Mouse (Mus musculus): ENCODE data around the gene Manbal. TPM values are rescaled to one million over a fixed set of nuclear protein-coding genes. Genes with fewer than 3 reads are reported as not detected.

The Manbal gene
- polyA plus RNA-seq, 1 experiment from 2014 or later, result 85.3 TPM

DNA sequence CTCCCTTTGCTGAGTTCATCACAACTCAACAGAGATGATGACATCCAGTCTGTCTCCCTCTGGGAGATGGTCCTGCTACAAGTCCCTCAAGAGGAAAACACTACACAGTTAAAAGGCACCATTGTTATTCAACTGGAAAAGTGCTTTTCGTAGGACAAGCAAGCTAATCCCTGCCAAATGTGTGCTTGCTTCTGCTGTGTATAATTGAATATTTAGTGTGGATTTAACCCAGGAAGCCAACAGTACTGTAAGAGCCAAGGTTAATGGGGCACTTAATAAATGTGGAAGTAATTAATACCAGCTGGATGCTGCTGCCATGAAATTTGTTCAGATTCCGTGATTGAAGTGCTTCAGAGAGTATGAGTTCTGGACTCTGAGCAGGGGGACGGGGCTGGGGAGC lies 13.3 kb upstream of the Manbal start:
- H3K27ac ChIP-seq (ENCODE audit: low read length), result no peak overlapping the region
- H3K9ac ChIP-seq (ENCODE audit: low read length), result no peak overlapping the region
- no peak overlapping the region for H3K4me2 ChIP-seq (ENCODE audit: low read depth, low read length)
- no peaks in the 10 kb centered on the region for H3K27me3 ChIP-seq (ENCODE audit: control insufficient read depth, insufficient read depth, low read depth, low read length)
- no peaks in the 10 kb centered on the region for H3K36me3 ChIP-seq (ENCODE audit: control insufficient read depth, insufficient read depth, low read length)
- no peaks in the 10 kb centered on the region for H3K9me3 ChIP-seq (ENCODE audit: control insufficient read depth, low read length)
- WGBS, result 62% methylated on average over 3 of the region's 3 CpGs
- H3K4me1 ChIP-seq (replicated peaks; ENCODE audit: control insufficient read depth, insufficient read depth, low read length), result peaks cover 4% of the 10 kb centered on the region; the same call in 1 of the 2 replicates
- no peak overlapping the region for H3K4me3 ChIP-seq (ENCODE audit: low read length)
- ATAC-seq (ENCODE audit: low read depth), result no peak

DNA sequence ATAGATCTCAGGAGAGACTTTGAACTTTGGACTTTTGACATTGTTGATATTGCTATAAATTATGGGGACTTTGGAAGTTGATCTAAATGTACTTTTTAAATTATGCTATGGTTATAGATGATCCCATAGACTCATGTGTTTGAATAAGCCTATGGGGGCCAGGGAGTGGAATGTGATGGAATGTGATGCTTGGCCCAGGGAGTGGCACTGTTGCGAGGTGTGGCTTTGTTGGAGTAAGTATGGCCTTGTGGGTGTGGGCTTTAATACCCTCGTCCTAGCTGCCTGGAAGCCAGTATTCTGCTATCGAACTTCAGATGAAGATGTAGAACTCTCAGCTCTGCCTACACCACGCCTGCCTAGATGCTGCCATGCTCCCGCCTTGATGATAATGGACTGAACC lies 7.4 kb upstream of the Manbal start:
- ATAC-seq (ENCODE audit: low read depth), result no peak
- H3K9me3 ChIP-seq (ENCODE audit: control insufficient read depth, low read length), result no peaks in the 10 kb centered on the region
- 66% methylated on average over 5 of the region's 5 CpGs for WGBS

DNA sequence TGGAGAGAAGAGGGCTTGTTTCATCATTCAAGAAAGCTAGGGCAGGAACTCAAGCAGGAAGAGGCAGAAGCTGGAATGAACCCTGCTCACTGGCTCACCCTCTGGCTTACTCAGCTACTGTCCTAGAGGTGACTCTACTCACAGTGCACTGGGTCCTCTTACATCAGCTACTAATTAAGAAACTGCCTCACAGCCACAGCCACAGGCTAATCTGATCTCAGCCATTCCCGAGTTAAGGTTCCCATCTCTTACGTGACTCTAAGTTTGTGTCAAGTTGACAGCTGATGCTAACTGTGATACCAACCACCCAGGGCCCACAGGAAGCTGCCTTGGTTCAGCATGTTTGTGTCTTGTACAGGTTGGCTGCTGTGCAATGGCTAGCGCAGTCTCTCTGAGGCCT lies 4.4 kb upstream of the Manbal start:
- Histone ChIP-seq H3K9ac (ENCODE audit: low read length) (no peak overlapping the region), H3K4me2 (ENCODE audit: low read depth, low read length) (no peak overlapping the region), H3K27ac (ENCODE audit: low read length) (no peak overlapping the region), H3K9me3 (ENCODE audit: control insufficient read depth, low read length) (no peaks in the 10 kb centered on the region), H3K4me3 (ENCODE audit: low read length) (no peak overlapping the region), H3K36me3 (ENCODE audit: control insufficient read depth, insufficient read depth, low read length) (no peaks in the 10 kb centered on the region), H3K27me3 (ENCODE audit: control insufficient read depth, insufficient read depth, low read depth, low read length) (no peaks in the 10 kb centered on the region), H3K4me1 (replicated peaks; ENCODE audit: control insufficient read depth, insufficient read depth, low read length) (peaks cover 5% of the 10 kb centered on the region; the same call in 1 of the 2 replicates)
- 69% methylated on average over 3 of the region's 3 CpGs for WGBS
- no peak for ATAC-seq (ENCODE audit: low read depth)

More for the DNA sequence above, 7.4 kb upstream of the Manbal start:
- no peaks in the 10 kb centered on the region for H3K27me3 ChIP-seq (ENCODE audit: control insufficient read depth, insufficient read depth, low read depth, low read length)
- no peak overlapping the region for H3K4me2 ChIP-seq (ENCODE audit: low read depth, low read length)
- H3K27ac ChIP-seq (ENCODE audit: low read length), result no peak overlapping the region
- no peak overlapping the region for H3K4me3 ChIP-seq (ENCODE audit: low read length)
- H3K36me3 ChIP-seq (ENCODE audit: control insufficient read depth, insufficient read depth, low read length), result no peaks in the 10 kb centered on the region
- no peaks in the 10 kb centered on the region for H3K4me1 ChIP-seq (replicated peaks; ENCODE audit: control insufficient read depth, insufficient read depth, low read length)
- H3K9ac ChIP-seq (ENCODE audit: low read length), result no peak overlapping the region

DNA sequence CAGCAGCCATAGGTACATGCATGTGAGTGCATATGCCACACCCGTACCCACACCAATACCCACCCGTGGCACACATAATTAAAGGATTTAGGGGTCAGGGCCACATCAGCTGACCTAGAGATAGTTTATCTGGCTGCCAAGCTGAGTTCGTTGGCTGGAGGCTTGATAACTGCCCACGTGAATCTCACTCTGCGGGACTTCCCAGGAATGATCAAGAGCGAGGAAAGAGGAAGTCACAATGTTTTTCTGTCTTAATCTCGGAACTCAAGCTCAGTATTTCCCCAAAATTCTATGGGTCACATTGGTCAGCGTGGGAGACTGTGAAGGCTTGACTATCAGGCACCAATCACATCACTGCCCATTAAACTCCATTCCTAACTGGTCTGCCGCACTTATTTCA lies 632 bp upstream of the Manbal start:
- H3K36me3 ChIP-seq (ENCODE audit: control insufficient read depth, insufficient read depth, low read length), result no peaks in the 10 kb centered on the region
- no peak overlapping the region for H3K9ac ChIP-seq (ENCODE audit: low read length)
- WGBS, result 75% methylated on average over 9 of the region's 9 CpGs
- peaks cover 15% of the 10 kb centered on the region for H3K4me1 ChIP-seq (replicated peaks; ENCODE audit: control insufficient read depth, insufficient read depth, low read length)
- H3K27ac ChIP-seq (ENCODE audit: low read length), result peak overlapping the region; percentile 93
- no peak overlapping the region; the same call in 1 of the 2 replicates for H3K4me3 ChIP-seq (ENCODE audit: low read length)
- ATAC-seq (ENCODE audit: low read depth), result no peak
- no peaks in the 10 kb centered on the region for H3K27me3 ChIP-seq (ENCODE audit: control insufficient read depth, insufficient read depth, low read depth, low read length)
- peak overlapping the region; percentile 86 for H3K4me2 ChIP-seq (ENCODE audit: low read depth, low read length)
- H3K9me3 ChIP-seq (ENCODE audit: control insufficient read depth, low read length), result no peaks in the 10 kb centered on the region

DNA sequence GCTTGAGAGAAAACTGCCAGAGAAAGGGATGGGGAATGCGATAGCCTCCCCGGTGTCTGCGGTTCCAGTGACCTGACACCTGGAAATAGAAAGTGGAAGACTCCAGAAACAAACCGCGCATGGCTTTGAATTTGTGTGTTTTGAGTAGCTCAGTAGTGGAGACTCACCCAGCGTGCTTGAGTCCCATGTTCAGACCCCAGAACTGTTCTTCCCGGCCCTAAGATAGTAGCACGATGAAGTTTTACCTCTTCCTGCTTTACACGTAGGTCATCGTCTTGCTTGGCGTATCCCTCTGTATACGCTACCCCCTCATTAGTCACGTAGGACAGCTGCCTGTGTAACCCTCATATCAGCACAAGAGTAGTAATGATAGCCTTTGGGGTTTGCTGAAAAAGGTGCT lies 597 bp downstream of the Manbal start:
- H3K4me2 ChIP-seq (ENCODE audit: low read depth, low read length), result peak overlapping the region; percentile 86
- peak overlapping the region; percentile 74 for H3K4me3 ChIP-seq (ENCODE audit: low read length)
- peak overlapping the region; percentile 93 for H3K27ac ChIP-seq (ENCODE audit: low read length)
- no peaks in the 10 kb centered on the region for H3K27me3 ChIP-seq (ENCODE audit: control insufficient read depth, insufficient read depth, low read depth, low read length)
- no peaks in the 10 kb centered on the region for H3K9me3 ChIP-seq (ENCODE audit: control insufficient read depth, low read length)
- 3% methylated on average over 13 of the region's 13 CpGs for WGBS
- H3K9ac ChIP-seq (ENCODE audit: low read length), result peak overlapping the region; percentile 94
- peaks cover 18% of the 10 kb centered on the region for H3K4me1 ChIP-seq (replicated peaks; ENCODE audit: control insufficient read depth, insufficient read depth, low read length)
- no peaks in the 10 kb centered on the region for H3K36me3 ChIP-seq (ENCODE audit: control insufficient read depth, insufficient read depth, low read length)
- peak; percentile 13 for ATAC-seq (ENCODE audit: low read depth)

DNA sequence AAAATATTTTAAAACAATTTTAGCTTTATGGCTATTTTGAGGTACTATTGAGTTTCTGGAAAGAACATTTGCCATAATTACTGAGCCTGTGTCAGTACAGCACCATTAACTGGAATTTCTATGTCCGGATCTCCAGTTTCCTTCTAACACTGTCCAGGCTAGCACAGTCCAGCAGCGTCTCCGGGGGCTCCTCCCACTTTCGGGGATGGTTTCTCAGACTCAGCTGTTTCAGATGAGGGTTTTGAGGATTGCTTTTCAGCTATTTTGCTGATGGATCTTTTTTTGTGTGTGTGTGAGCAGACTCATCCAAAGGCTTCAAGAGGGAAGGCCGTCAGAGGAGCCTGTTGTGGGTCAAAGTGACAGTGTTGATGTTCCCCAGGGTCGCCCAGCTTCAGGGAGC lies 4.3 kb downstream of the Manbal start:
- H3K9ac ChIP-seq (ENCODE audit: low read length), result 0 out of 2 replicates have a peak overlapping the region, but pooled peaks have one; percentile 4
- no peaks in the 10 kb centered on the region for H3K9me3 ChIP-seq (ENCODE audit: control insufficient read depth, low read length)
- H3K4me2 ChIP-seq (ENCODE audit: low read depth, low read length), result no peak overlapping the region
- 71% methylated on average over 6 of the region's 6 CpGs for WGBS
- no peaks in the 10 kb centered on the region for H3K27me3 ChIP-seq (ENCODE audit: control insufficient read depth, insufficient read depth, low read depth, low read length)
- 0 out of 2 replicates have a peak, but pooled peaks cover 2% of the 10 kb centered on the region for H3K36me3 ChIP-seq (ENCODE audit: control insufficient read depth, insufficient read depth, low read length)
- H3K27ac ChIP-seq (ENCODE audit: low read length), result no peak overlapping the region
- no peak for ATAC-seq (ENCODE audit: low read depth)
- no peak overlapping the region for H3K4me3 ChIP-seq (ENCODE audit: low read length)
- peaks cover 32% of the 10 kb centered on the region for H3K4me1 ChIP-seq (replicated peaks; ENCODE audit: control insufficient read depth, insufficient read depth, low read length)

DNA sequence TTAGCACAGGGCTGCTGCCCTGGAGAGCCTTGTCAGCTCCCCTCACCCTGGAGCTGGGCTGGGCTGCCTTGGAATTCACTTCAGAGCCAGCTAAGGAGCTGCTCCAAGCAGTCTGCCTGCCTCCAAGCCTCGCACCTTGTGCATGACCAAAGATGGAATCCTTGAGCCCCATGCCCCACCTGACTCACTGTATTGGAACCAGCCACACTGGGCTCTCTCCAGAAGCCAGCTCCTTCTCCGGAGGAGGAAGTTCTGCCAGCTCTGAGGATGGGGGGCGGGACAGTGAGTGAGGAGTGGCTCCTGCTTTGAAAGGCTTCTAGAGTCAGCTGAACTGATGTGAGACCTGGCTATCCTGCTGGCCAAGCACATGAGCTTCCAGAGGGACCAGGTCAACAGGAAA lies 6.3 kb downstream of the Manbal start:
- H3K9me3 ChIP-seq (ENCODE audit: control insufficient read depth, low read length), result no peaks in the 10 kb centered on the region
- peak overlapping the region; percentile 79 for H3K27ac ChIP-seq (ENCODE audit: low read length)
- 0 out of 2 replicates have a peak, but pooled peaks cover 2% of the 10 kb centered on the region for H3K36me3 ChIP-seq (ENCODE audit: control insufficient read depth, insufficient read depth, low read length)
- H3K27me3 ChIP-seq (ENCODE audit: control insufficient read depth, insufficient read depth, low read depth, low read length), result no peaks in the 10 kb centered on the region
- no peak overlapping the region for H3K4me2 ChIP-seq (ENCODE audit: low read depth, low read length)
- no peak overlapping the region for H3K4me3 ChIP-seq (ENCODE audit: low read length)
- WGBS, result 71% methylated on average over 3 of the region's 3 CpGs
- peaks cover 21% of the 10 kb centered on the region for H3K4me1 ChIP-seq (replicated peaks; ENCODE audit: control insufficient read depth, insufficient read depth, low read length)
- peak; percentile 60 for ATAC-seq (ENCODE audit: low read depth)
- H3K9ac ChIP-seq (ENCODE audit: low read length), result no peak overlapping the region

DNA sequence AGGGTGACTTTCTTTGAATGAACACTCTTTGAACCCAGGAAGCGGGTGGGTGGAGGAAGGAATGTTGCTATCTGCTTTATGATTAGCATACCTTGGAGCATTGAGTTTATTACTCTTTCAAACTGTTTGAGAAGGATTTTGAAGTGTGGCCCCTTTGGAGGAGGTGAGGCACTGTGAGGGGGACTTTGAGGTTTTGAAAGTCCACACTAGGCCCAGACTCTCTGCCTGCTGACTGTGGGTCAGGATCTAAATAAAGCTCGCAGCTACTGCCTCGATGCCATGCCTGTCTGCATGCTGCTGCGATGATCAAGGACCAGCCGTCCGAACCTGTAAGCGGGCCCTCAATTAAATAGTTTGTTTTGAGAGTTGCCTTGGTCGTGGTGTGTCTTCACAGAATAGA lies 7.7 kb downstream of the Manbal start:
- Histone ChIP-seq H3K27ac (ENCODE audit: low read length) (peak overlapping the region; percentile 90), H3K4me1 (replicated peaks; ENCODE audit: control insufficient read depth, insufficient read depth, low read length) (peaks cover 18% of the 10 kb centered on the region), H3K4me2 (ENCODE audit: low read depth, low read length) (no peak overlapping the region), H3K9ac (ENCODE audit: low read length) (no peak overlapping the region), H3K36me3 (ENCODE audit: control insufficient read depth, insufficient read depth, low read length) (peaks cover 4% of the 10 kb centered on the region; the same call in 1 of the 2 replicates), H3K4me3 (ENCODE audit: low read length) (no peak overlapping the region), H3K27me3 (ENCODE audit: control insufficient read depth, insufficient read depth, low read depth, low read length) (no peaks in the 10 kb centered on the region), H3K9me3 (ENCODE audit: control insufficient read depth, low read length) (no peaks in the 10 kb centered on the region)
- ATAC-seq (ENCODE audit: low read depth), result peak; percentile 63
- 38% methylated on average over 7 of the region's 8 CpGs for WGBS

DNA sequence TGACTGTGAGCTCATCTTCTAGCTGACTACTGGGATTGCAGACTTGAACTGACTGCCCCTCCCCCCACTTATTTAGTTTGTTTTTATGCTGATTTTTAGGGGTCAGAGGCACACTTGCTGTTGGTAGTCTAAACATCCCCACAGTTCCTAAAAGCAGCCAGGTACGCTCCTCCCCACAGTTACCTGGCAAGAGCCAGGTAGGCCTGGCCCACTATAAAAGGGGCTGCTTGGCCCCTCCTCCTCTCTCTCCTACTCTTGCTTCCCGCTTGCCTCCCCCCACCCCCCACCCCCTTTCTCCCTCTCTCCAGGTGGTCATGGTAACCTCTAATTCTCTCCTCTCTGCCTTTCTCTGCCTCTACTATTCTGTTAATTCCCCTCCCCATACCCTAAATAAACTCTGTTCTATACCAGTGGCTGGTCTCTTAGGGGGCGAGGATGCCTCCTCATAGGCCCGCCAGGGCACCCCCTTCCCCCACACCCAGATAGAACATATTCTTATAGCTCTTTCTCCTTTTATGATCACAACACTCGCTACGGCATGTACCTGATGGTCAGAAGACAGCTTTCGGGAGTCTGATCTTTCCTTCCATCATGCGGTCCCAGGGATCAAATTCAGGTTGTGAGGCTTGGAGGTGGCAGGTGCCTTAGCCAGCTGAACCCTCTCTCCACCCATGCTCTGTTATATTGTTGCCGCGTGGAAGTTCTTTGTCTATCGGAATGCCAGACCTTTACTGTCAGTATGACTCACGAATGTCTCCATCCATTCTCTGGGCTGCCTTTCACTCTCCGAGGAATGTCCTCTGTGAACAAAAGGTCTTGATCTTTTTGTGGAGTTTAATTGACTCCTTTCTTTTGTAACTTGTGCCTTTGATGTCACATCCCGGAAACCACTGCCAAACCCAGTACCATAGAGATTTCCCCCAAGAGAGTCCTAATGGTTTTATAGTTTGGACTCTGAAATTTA lies 8.7 kb downstream of the Manbal start:
- H3K4me2 ChIP-seq (ENCODE audit: low read depth, low read length), result no peak overlapping the region; the same call in 1 of the 2 replicates
- peaks cover 19% of the 10 kb centered on the region for H3K4me1 ChIP-seq (replicated peaks; ENCODE audit: control insufficient read depth, insufficient read depth, low read length)
- peak; percentile 39 for ATAC-seq (ENCODE audit: low read depth)
- peaks cover 4% of the 10 kb centered on the region; the same call in 1 of the 2 replicates for H3K36me3 ChIP-seq (ENCODE audit: control insufficient read depth, insufficient read depth, low read length)
- 0 out of 2 replicates have a peak overlapping the region, but pooled peaks have one; percentile 1 for H3K9ac ChIP-seq (ENCODE audit: low read length)
- no peak overlapping the region for H3K4me3 ChIP-seq (ENCODE audit: low read length)
- H3K9me3 ChIP-seq (ENCODE audit: control insufficient read depth, low read length), result no peaks in the 10 kb centered on the region
- whole genome bisulfite sequencing, result 35% methylated on average over 14 of the region's 14 CpGs
- no peaks in the 10 kb centered on the region for H3K27me3 ChIP-seq (ENCODE audit: control insufficient read depth, insufficient read depth, low read depth, low read length)
- H3K27ac ChIP-seq (ENCODE audit: low read length), result peak overlapping the region; percentile 90
